Mouse (Mus musculus): ENCODE measurements around the gene Hemk1. TPM values are rescaled to one million over a fixed set of nuclear protein-coding genes. Genes with fewer than 3 reads are reported as not detected.

Gene Hemk1
- 10 to 100 TPM; 15.9 to 21.4 TPM for total RNA-seq (2021)
- long read RNA-seq, experiment 1, partial matches to known transcripts, result 2 of 14 reads
- long read RNA-seq, experiment 1, other reads (novel, unspliced or antisense), result 11 of 14 reads
- long read RNA-seq, experiment 2, partial matches to known transcripts, result 2 of 7 reads
- long read RNA-seq, experiment 2, other reads (novel, unspliced or antisense), result 4 of 7 reads

GRCm38 (mm10) chr9:107338172-107338883, at the start of gene Hemk1:
Gene Hemk1 (minus strand): TSS chr9:107338350.
- no peak for TF ChIP-seq CTCF (conservative IDR thresholded peaks at IDR 0.05)
- Histone ChIP-seq H3K4me3 (peak within 1 kb of the TSS; percentile 69), H3K27ac (peak within 1 kb of the TSS; percentile 97)
- DNase-seq (ENCODE audit: low spot score in 2 of 2), result peak; percentile 75 to 77

DNA sequence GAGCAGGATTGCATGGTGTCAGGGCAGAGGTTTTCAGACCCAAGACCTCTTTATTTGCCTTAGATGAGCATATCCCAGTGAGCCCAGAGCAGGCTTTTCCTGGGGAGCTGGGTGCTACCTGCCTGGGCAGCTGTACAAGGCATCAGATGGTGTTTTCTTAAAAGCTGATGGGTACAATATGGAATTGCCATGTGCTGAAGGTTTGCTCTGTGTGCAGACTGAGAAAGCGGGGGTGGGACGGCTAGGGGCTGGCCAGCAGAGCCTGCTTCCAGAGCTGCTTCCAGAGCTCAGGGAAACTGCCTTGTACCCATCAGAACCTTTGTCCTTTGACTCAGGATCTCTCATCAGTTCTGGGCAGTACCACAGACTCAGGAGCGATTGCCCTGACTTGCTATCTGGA, 49.6 kb upstream of the Hemk1 start:
- H3K27ac ChIP-seq, result no peak overlapping the region
- DNase-seq (ENCODE audit: low spot score in 2 of 2), result peak; percentile 23 to 43
- no peak for TF ChIP-seq CTCF (conservative IDR thresholded peaks at IDR 0.05)
- H3K4me3 ChIP-seq, result no peak overlapping the region

DNA sequence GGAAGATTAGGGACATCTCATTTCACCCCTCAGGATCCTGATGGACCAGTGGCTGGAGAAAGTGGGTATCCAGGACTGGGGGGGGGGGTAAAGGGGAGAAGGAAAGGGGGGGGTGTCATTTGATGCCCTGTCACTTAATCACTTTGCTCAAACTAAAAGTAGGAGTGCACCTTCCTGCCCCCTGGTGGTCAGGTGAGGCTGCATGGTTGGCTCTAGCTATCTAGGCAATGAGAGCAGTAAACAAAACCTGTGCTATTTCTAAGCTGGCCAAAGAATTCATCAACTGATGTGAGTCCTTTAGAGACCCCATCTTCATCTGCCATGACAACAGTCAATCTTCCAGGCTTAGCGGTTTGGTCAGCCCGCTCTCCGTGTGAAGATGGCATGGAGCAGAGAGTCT, 48.6 kb upstream of the Hemk1 start:
- DNase-seq (ENCODE audit: low spot score in 2 of 2), result no peak
- peak; percentile 64 for TF ChIP-seq CTCF (conservative IDR thresholded peaks at IDR 0.05)
- no peak overlapping the region for H3K4me3 ChIP-seq
- H3K27ac ChIP-seq, result no peak overlapping the region

GRCm38 (mm10) chr9:107384396-107384795, 46.2 kb upstream of the Hemk1 start:
- TF ChIP-seq CTCF (conservative IDR thresholded peaks at IDR 0.05), result no peak
- Histone ChIP-seq H3K4me3 (no peak overlapping the region), H3K27ac (no peak overlapping the region)
- DNase-seq (ENCODE audit: low spot score in 2 of 2), result no peak

DNA sequence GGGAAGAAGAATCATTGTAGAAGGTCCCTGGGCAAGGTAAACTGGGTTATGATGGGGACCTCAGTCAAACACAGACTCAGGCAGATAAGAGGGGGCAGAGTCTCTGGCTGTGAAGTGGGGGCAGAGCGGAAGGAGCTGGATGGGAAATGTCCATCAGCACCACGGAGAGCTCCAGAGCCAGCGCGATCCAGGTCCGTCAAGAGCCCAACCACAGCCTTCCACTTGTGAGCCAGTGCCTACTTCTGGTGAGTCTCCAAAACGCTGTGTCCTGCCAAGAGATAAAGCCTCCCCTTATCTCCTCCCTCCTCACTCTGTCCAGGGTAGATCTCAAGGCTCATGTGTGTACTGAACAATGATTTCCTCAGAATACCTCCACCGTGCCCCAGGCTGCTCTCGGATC, 43.6 kb upstream of the Hemk1 start:
- H3K27ac ChIP-seq, result no peak overlapping the region
- DNase-seq (ENCODE audit: low spot score in 2 of 2), result no peak
- no peak for TF ChIP-seq CTCF (conservative IDR thresholded peaks at IDR 0.05)
- H3K4me3 ChIP-seq, result no peak overlapping the region

- TF ChIP-seq CTCF (conservative IDR thresholded peaks at IDR 0.05), result peak; percentile 24; the same call in 1 of the 2 replicates
- Histone ChIP-seq H3K4me3 (peak overlapping the region; percentile 29; the same call in 1 of the 2 replicates), H3K27ac (no peak overlapping the region)
- DNase-seq (ENCODE audit: low spot score in 2 of 2), result no peak
These were observed 39.9 kb upstream of the Hemk1 start for GRCm38 (mm10) chr9:107377961-107378512.

- no peak for TF ChIP-seq CTCF (conservative IDR thresholded peaks at IDR 0.05)
- Histone ChIP-seq H3K4me3 (no peak overlapping the region), H3K27ac (no peak overlapping the region)
- no peak for DNase-seq (ENCODE audit: low spot score in 2 of 2)
These were observed 37.3 kb upstream of the Hemk1 start for GRCm38 (mm10) chr9:107375451-107375850.

DNA sequence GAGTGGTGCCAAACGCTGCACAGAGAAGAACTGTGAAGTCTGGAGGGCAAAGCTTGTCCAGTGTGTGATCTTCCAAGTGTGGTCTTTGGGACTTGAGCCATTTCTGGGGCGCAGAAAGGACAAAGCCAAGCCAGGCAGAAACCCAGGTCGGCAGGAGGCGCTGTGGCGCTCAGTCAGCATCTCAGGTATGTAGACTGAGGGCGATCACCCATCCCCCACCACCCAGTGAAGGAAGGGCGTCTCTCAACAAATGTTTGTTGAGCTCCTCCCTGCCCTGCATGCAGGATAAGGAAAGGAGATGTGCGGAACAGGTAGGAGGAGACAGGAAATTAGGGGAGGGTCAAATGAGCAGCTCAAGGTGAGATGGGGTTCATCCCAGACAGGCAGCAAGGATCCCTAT, 36.5 kb upstream of the Hemk1 start:
- Histone ChIP-seq H3K27ac (no peak overlapping the region), H3K4me3 (no peak overlapping the region)
- no peak for DNase-seq (ENCODE audit: low spot score in 2 of 2)
- peak; percentile 50 for TF ChIP-seq CTCF (conservative IDR thresholded peaks at IDR 0.05)

DNA sequence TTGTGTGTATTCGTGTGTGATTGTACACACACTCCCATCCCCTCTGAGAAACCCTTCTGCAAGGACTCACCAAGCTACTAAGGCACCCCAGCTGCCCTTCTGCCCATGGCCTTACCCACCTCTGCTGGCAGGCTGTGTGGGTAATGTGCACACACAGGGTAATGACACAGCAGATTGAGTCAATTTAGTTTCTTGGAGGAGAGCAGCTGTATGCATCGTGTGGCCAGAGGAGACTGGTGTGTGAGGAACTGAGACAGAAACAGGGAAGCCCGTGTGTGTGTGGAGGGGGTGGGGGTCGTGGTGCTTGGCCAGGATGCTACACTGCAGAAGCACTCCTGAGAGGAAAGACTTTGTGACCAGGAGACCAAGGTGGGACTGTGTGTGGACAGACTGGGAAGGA, 34.3 kb upstream of the Hemk1 start:
- H3K4me3 ChIP-seq, result no peak overlapping the region
- TF ChIP-seq CTCF (conservative IDR thresholded peaks at IDR 0.05), result no peak
- DNase-seq (ENCODE audit: low spot score in 2 of 2), result no peak
- no peak overlapping the region for H3K27ac ChIP-seq

- H3K27ac ChIP-seq, result no peak overlapping the region
- no peak overlapping the region for H3K4me3 ChIP-seq
- TF ChIP-seq CTCF (conservative IDR thresholded peaks at IDR 0.05), result no peak
- no peak for DNase-seq (ENCODE audit: low spot score in 2 of 2)
These were observed 31.9 kb upstream of the Hemk1 start for GRCm38 (mm10) chr9:107370106-107370463.

- H3K4me3 ChIP-seq, result no peak overlapping the region
- H3K27ac ChIP-seq, result no peak overlapping the region
- TF ChIP-seq CTCF (conservative IDR thresholded peaks at IDR 0.05), result no peak
- DNase-seq (ENCODE audit: low spot score in 2 of 2), result no peak
These were observed 31.3 kb upstream of the Hemk1 start for GRCm38 (mm10) chr9:107369270-107370105.

DNA sequence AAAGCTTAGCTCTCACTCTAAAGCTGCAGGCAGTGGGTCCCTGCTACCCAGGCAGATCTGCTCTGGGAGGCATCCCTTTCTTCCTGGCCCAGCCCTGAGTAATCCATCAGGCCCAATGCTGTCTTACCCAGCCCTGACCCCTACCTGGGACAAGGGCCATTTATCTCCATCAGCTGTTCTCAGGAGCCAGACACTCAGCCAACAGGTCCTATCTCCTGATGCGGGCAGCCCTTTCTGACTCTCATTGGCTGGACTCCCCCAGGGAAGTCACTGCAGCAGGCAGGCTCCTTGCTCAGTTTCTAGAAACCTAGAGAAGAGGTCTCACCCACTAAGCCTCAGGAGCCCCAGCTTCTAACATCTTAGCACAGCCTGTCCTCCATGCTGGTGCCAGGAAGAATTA, 30.2 kb upstream of the Hemk1 start:
- Histone ChIP-seq H3K27ac (no peak overlapping the region), H3K4me3 (no peak overlapping the region)
- no peak for DNase-seq (ENCODE audit: low spot score in 2 of 2)
- TF ChIP-seq CTCF (conservative IDR thresholded peaks at IDR 0.05), result no peak

DNA sequence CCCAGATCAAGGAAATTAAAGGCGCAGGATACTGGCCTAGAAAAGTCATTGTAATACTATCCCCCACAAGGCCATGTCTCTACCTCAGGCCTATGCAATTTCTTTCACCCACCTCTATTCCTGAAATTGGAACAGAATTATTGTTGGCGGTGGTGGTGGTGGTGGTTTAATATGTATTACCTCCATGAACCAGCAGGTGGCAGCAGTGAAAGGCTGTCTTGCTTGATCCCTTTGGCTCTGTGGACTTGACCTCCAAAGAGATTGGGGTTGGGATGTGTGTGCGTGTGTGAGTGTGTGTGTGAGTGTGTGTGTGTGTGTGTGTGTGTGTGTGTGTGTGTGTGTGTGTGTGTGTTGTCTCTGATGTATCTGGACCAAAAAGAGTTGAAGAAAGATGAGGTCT, 28.5 kb upstream of the Hemk1 start:
- H3K4me3 ChIP-seq, result no peak overlapping the region
- H3K27ac ChIP-seq, result no peak overlapping the region
- TF ChIP-seq CTCF (conservative IDR thresholded peaks at IDR 0.05), result peak; percentile 74
- peak; percentile 28 to 77 for DNase-seq (ENCODE audit: low spot score in 2 of 2)

All from layer of hippocampus, adult 2 months (tissue).